16 mouse cellular contexts compared by ENCODE assay signal in genomic region chr2:133387349-133387748, GRCm38 (mm10).
DNase-seq lines count a peak whose midpoint lies in the region; ATAC-seq lines count a peak whose summit lies in the region.
"Had no signal": no experiment of that assay in that cellular context is flagged by ENCODE, and none has a peak within 500 bp of the region (broad histone marks: within the 10 kb centered on the region; RNA-seq: fewer than 3 reads in every experiment).

No protein-coding gene starts in this region.

- peak; percentile 15 for DNase-seq in adrenal gland, adult 2 months
- no peak for DNase-seq in adrenal gland, postnatal 14 days
- peak; percentile 26 for DNase-seq in Muller cell, postnatal 12 days (ENCODE audit: inconsistent ontology term)
- DNase-seq in adrenal gland, postnatal 36 days, result no peak
- DNase-seq: adrenal gland, adult 8-10 months; adrenal gland, postnatal 25 days; B cell, adult 2 months; cerebellum, adult 11-12 months; cerebellum, adult 2 months; cerebellum, adult 9-10 months; cerebellum, postnatal 25 days had no signal

- no peak for ATAC-seq in megakaryocyte progenitor cell, adult 5-6 weeks (replicated peaks; ENCODE audit: poor library complexity)
- ATAC-seq: CD4-positive, CD25-positive, alpha-beta regulatory T cell, adult 4 months; forebrain, embryonic 13.5 days; forebrain, embryonic 15.5 days; Patski had no signal

Comparison
In these comparisons a context has a peak if more than half of its experiments do, and no peak if none do; other contexts are left out.
1. DNase-seq: peak in adrenal gland, adult 2 months (single experiment) and Muller cell, postnatal 12 days (single experiment); none in adrenal gland, postnatal 14 days (single experiment) and adrenal gland, postnatal 36 days (0 of 2).